Mouse (Mus musculus) left cerebral cortex, postnatal 36 days (tissue): ENCODE results near the gene Psmb2. TPM values are rescaled to one million over a fixed set of nuclear protein-coding genes. Genes with fewer than 3 reads are reported as not detected.

Source experiments
- DNase-seq, 2 experiments: peaks; one replicate each; pipeline ENCODE4 v3.0.0; 2021 to 2022; ENCODE audit warnings: low spot score in 2 of 2, mixed read lengths in 1 of 2
- intact Hi-C: fragments of 180-260 bp; cut with DNase I; formaldehyde crosslinking; loops from one replicate; pipeline ENCODE4 v1.15.1; 2025
- total RNA-seq, 2 experiments: library from RNA; stranded (reverse); gene quantifications; 2 replicates each; pipeline ENCODE4 v1.2.3; 2021

Psmb2 gene
- total RNA-seq, 2 experiments from 2014 or later = 95.5 to 100 TPM

GRCm38 (mm10) chr4:126750046-126750683 is 72.7 kb downstream of the Psmb2 start:
- DNase-seq = peak; percentile 68 to 70
- intact Hi-C loops = loop anchor here (5.0 kb wide), 2 partner anchors 42 to 72 kb away; no protein-coding TSS in a partner anchor

GRCm38 (mm10) chr4:126750863-126751555 is 73.6 kb downstream of the Psmb2 start:
- intact Hi-C loops = loop anchor here (5.0 kb wide), 2 partner anchors 41 to 71 kb away; no protein-coding TSS in a partner anchor
- no peak for DNase-seq

- intact Hi-C loops = loop anchor here (2.0 to 5.0 kb wide), 3 partner anchors 41 to 87 kb away; no protein-coding TSS in a partner anchor
- peak in 1 of 2 experiments; percentile 53 for DNase-seq
Measured at GRCm38 (mm10) chr4:126751556-126752023, 74.2 kb downstream of the Psmb2 start.

- intact Hi-C loops = loop anchor here (2.0 to 5.0 kb wide), 3 partner anchors 40 to 87 kb away; no protein-coding TSS in a partner anchor
- DNase-seq = peak in 1 of 2 experiments; percentile 45
Measured at GRCm38 (mm10) chr4:126752024-126752607, 74.7 kb downstream of the Psmb2 start.

GRCm38 (mm10) chr4:126752608-126753141 is 75.2 kb downstream of the Psmb2 start:
- intact Hi-C loops = loop anchor here (2.0 to 5.0 kb wide), 3 partner anchors 40 to 86 kb away; no protein-coding TSS in a partner anchor
- peak in 1 of 2 experiments; percentile 44 for DNase-seq

GRCm38 (mm10) chr4:126753268-126754230 is 76.1 kb downstream of the Psmb2 start, which contains the start of the genes Ncdn and AU040320:
Gene Ncdn, minus strand, starts transcription at chr4:126753438.
Gene AU040320, plus strand, starts transcription at chr4:126753544.
- intact Hi-C loops = loop anchor here (2.0 to 5.0 kb wide), 3 partner anchors 39 to 85 kb away; no protein-coding TSS in a partner anchor
- DNase-seq = peak; percentile 98

GRCm38 (mm10) chr4:126754231-126754611 is 76.8 kb downstream of the Psmb2 start:
- intact Hi-C loops = loop anchor here (5.0 kb wide), 2 partner anchors 38 to 68 kb away; no protein-coding TSS in a partner anchor
- no peak for DNase-seq

- no peak for DNase-seq
- intact Hi-C loops = loop anchor here (5.0 kb wide), 2 partner anchors 37 to 67 kb away; no protein-coding TSS in a partner anchor
Measured at GRCm38 (mm10) chr4:126754736-126755374, 77.4 kb downstream of the Psmb2 start.

- intact Hi-C loops = no loop called here
Measured at GRCm38 (mm10) chr4:126756766-126757165, 79.3 kb downstream of the Psmb2 start.

GRCm38 (mm10) chr4:126758299-126758698 is 80.9 kb downstream of the Psmb2 start:
- intact Hi-C loops = no loop called here
- DNase-seq = no peak

More at GRCm38 (mm10) chr4:126756766-126757165, 79.3 kb downstream of the Psmb2 start:
- no peak for DNase-seq

Other genes with a start within 250 kb of the Psmb2 start
- gene Ago3, start 248.1 kb upstream of the Psmb2 start, total RNA-seq = 10 to 100 TPM; 23.7 to 43.1 TPM
- gene Ago1, start 209.0 kb upstream of the Psmb2 start, total RNA-seq = 10 to 100 TPM; 44.3 to 49.1 TPM
- gene Ago4, start 144.2 kb upstream of the Psmb2 start, total RNA-seq = 1 to 10 TPM; 5.1 to 7.5 TPM
- 1 to 10 TPM in 1 of 2 experiments, under 1 TPM in 1; 0.79 to 1.1 TPM for gene Clspn, start 120.7 kb upstream of the Psmb2 start, total RNA-seq
- gene 5730409E04Rik, start 67.8 kb upstream of the Psmb2 start, total RNA-seq = 10 to 100 TPM; 71.5 to 80.3 TPM
- gene Tfap2e, start 58.6 kb downstream of the Psmb2 start, total RNA-seq = not detected
- 100 to 1,000 TPM; 924 to 951 TPM for gene Ncdn, start 75.8 kb downstream of the Psmb2 start, total RNA-seq
- 10 to 100 TPM; 53.7 to 56.7 TPM for gene AU040320, start 75.9 kb downstream of the Psmb2 start, total RNA-seq